Mouse (Mus musculus) neural tube, embryonic 12.5 days (tissue): ENCODE data around the gene Myo5c. TPM values are rescaled to one million over a fixed set of nuclear protein-coding genes. Genes with fewer than 3 reads are reported as not detected.
A peak's percentile ranks its signal among the peaks of the same experiment; 100 is the strongest.

Experiments used
- ATAC-seq: fragments of 200-750 bp; cut with Nextera tagmentation; 2 replicates; pipeline ENCODE4 v1.8.0; 2017; ENCODE audit warnings: low read depth, mild to moderate bottlenecking, moderate TSS enrichment, moderate library complexity; ENCODE audit not compliant: low FRiP score
- H3K27ac ChIP-seq: fragments of 300-500 bp; sonication (generic); 2 replicates; pipeline ENCODE4 v1.5.1; 2016
- H3K27me3 ChIP-seq: fragments of 300-500 bp; sonication (generic); replicated peaks from 2 replicates; pipeline ENCODE4 v1.6.1; 2016; ENCODE audit warnings: mild to moderate bottlenecking
- H3K36me3 ChIP-seq: fragments of 300-500 bp; sonication (generic); 2 replicates; pipeline ENCODE4 v1.6.1; 2016; ENCODE audit warnings: mild to moderate bottlenecking
- H3K4me1 ChIP-seq: fragments of 300-500 bp; sonication (generic); 2 replicates; pipeline ENCODE4 v1.6.1; 2016
- H3K4me2 ChIP-seq: fragments of 300-500 bp; sonication (generic); replicated peaks from 2 replicates; pipeline ENCODE4 v1.6.1; 2016; ENCODE audit warnings: mild to moderate bottlenecking
- H3K4me3 ChIP-seq: fragments of 300-500 bp; sonication (generic); 2 replicates; pipeline ENCODE4 v1.5.1; 2016
- H3K9ac ChIP-seq: fragments of 300-500 bp; sonication (generic); 2 replicates; pipeline ENCODE4 v1.6.1; 2016; ENCODE audit warnings: mild to moderate bottlenecking
- H3K9me3 ChIP-seq: fragments of 300-500 bp; sonication (generic); 2 replicates; pipeline ENCODE4 v1.6.1; 2016; ENCODE audit warnings: mild to moderate bottlenecking
- WGBS: fragments of 180-500 bp; shearing (Covaris S2); methylation state at CpG from one replicate; pipeline ENCODE4 v1.1.7; 2016; 5-methylcytosine and 5-hydroxymethylcytosine counted together
- polyA plus RNA-seq: library from polyadenylated mRNA; unstranded; fragments of >200 nt; fragmentation: Nextera tagmentation; extraction: Ambion mirVana; gene quantifications from 2 replicates; pipeline ENCODE4 v1.2.1, GENCODE M21; 2016

The Myo5c gene
- 0.32 TPM in 2 replicates for polyA plus RNA-seq

DNA sequence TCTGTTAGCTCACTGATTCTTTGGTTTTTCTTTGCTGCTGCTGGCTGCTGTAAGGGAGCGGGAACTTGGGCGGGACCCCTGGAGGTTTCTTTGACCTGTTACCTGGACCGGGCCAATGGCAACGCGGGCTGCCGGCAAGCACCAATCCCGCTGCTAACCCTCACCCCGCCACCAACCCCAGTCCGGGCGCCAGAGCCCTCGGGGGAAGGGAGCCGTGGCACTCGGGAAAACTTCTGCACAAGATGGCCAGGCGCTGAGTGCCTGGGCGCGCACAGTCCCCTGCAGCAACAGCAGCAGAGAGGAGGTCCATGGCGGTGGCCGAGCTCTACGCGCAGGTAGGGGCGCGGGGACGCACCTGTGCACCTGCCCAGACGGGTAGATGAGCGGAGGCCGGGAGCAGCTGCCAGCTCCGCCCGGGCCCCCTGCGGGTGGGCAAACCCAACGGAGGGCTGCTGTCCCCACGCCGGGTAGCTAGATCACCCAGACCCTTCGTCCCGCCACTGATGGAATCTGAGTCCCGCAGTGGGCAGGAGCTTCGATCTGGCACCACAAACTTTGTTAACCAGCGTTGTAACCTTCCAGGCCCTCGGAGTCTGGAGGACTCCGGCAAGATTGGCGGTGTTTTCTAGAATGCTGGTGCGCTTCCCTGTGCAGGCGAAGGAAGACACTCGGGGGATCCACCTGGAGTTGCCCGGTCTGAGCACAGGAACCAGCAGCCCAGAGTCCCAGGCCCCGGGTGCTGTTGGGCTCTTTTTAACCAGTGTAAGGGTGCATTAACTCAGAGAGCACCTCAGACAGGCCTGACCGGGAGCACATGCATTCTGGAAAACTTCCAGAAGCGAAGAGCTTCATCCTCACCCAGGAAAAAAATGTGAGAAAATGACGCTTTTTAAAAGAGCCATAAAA, at the start of gene Myo5c:
Gene Myo5c, plus strand, starts transcription at position 180 of the 906 bp plus-strand sequence.
- WGBS = 3% methylated on average over 48 of the region's 48 CpGs
- H3K4me3 ChIP-seq = peak within 1 kb of the TSS; percentile 37
- no peaks in the 10 kb centered on the region for H3K36me3 ChIP-seq
- ATAC-seq = peak; percentile 39; the same call in 1 of the 2 replicates
- no peak within 1 kb of the TSS for H3K27ac ChIP-seq
- 0 out of 2 replicates have a peak within 1 kb of the TSS, but pooled peaks have one; percentile 38 for H3K9ac ChIP-seq
- no peaks in the 10 kb centered on the region for H3K9me3 ChIP-seq
- H3K27me3 ChIP-seq = peaks cover 32% of the 10 kb centered on the region
- peaks cover 9% of the 10 kb centered on the region for H3K4me1 ChIP-seq
- peak within 1 kb of the TSS; percentile 76 for H3K4me2 ChIP-seq

GRCm38 (mm10) chr9:75187646-75188260, 44.1 kb upstream of the Myo5c start:
- Histone ChIP-seq H3K36me3 (peaks cover 53% of the 10 kb centered on the region), H3K9ac (no peak overlapping the region), H3K27me3 (no peaks in the 10 kb centered on the region), H3K4me2 (no peak overlapping the region), H3K9me3 (no peaks in the 10 kb centered on the region), H3K4me3 (no peak overlapping the region), H3K4me1 (no peaks in the 10 kb centered on the region), H3K27ac (no peak overlapping the region)
- WGBS = 90% methylated on average over 3 of the region's 3 CpGs
- no peak for ATAC-seq

GRCm38 (mm10) chr9:75193858-75194257, 38.0 kb upstream of the Myo5c start:
- H3K4me3 ChIP-seq = no peak overlapping the region
- peaks cover 31% of the 10 kb centered on the region; the same call in 1 of the 2 replicates for H3K36me3 ChIP-seq
- no peak overlapping the region for H3K4me2 ChIP-seq
- no peak for ATAC-seq
- H3K9ac ChIP-seq = no peak overlapping the region
- H3K27ac ChIP-seq = no peak overlapping the region
- H3K9me3 ChIP-seq = no peaks in the 10 kb centered on the region
- no peaks in the 10 kb centered on the region for H3K27me3 ChIP-seq
- WGBS = 57% methylated on average over 4 of the region's 4 CpGs
- H3K4me1 ChIP-seq = no peaks in the 10 kb centered on the region

DNA sequence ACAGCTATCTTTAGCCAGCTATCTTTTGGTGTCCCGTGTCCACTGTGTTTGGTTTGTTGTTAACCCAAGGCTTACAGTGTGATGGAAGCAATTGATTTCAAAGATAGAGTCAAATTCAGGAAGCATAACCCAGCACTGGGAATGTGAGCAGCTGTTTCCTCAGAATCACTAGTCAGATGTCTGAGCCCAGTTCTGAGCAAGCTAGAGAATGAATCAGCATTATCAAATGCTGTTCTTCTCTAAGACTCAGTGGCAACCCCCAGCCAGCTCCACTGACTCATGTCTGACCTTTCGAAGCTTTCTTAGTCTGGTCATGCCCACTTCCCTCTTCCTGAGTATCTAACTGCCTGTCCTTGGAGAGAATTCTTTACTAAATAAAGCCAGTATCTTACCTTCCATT, 35.5 kb upstream of the Myo5c start:
- H3K4me3 ChIP-seq = no peak overlapping the region
- H3K9ac ChIP-seq = no peak overlapping the region
- no peak for ATAC-seq
- peaks cover 36% of the 10 kb centered on the region for H3K36me3 ChIP-seq
- no peaks in the 10 kb centered on the region for H3K9me3 ChIP-seq
- no peak overlapping the region for H3K4me2 ChIP-seq
- H3K27ac ChIP-seq = no peak overlapping the region
- no peaks in the 10 kb centered on the region for H3K27me3 ChIP-seq
- H3K4me1 ChIP-seq = no peaks in the 10 kb centered on the region
- WGBS = 71% methylated on average over 2 of the region's 2 CpGs

- Histone ChIP-seq H3K4me1 (no peaks in the 10 kb centered on the region), H3K27me3 (no peaks in the 10 kb centered on the region), H3K36me3 (peaks cover 45% of the 10 kb centered on the region), H3K9ac (no peak overlapping the region), H3K4me3 (no peak overlapping the region), H3K9me3 (no peaks in the 10 kb centered on the region), H3K27ac (no peak overlapping the region), H3K4me2 (no peak overlapping the region)
- WGBS = 58% methylated on average over 6 of the region's 6 CpGs
- no peak for ATAC-seq
Observed at GRCm38 (mm10) chr9:75197297-75197696, 34.5 kb upstream of the Myo5c start.

- WGBS = 100% methylated on average over 1 of the region's 1 CpGs
- no peaks in the 10 kb centered on the region for H3K4me1 ChIP-seq
Observed at GRCm38 (mm10) chr9:75201506-75201905, 30.3 kb upstream of the Myo5c start.

DNA sequence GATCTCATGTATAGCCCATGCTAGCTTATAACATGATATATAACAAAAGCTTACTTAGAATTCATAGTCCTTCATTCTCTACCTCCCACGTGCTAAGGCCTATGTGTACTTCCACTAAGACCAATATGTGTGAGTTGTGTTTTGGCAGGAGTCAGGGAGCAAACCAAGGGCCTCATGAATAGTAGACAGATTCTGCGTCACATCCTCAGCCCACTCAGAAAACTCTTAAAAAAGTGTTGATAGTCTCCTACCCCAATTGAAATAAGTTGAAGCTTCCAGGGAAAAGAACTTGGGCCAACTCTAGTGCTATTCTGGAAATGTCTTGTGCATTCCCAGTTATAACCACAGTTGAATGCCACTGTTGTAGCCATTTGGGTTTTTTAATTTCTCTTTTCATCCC, 29.8 kb upstream of the Myo5c start:
- H3K27me3 ChIP-seq = no peaks in the 10 kb centered on the region
- H3K27ac ChIP-seq = no peak overlapping the region
- no peaks in the 10 kb centered on the region for H3K9me3 ChIP-seq
- H3K36me3 ChIP-seq = peaks cover 59% of the 10 kb centered on the region
- no peak overlapping the region for H3K4me3 ChIP-seq
- no peaks in the 10 kb centered on the region for H3K4me1 ChIP-seq
- no peak overlapping the region for H3K9ac ChIP-seq
- ATAC-seq = no peak
- 97% methylated on average over 2 of the region's 2 CpGs for WGBS
- no peak overlapping the region for H3K4me2 ChIP-seq

More at GRCm38 (mm10) chr9:75201506-75201905, 30.3 kb upstream of the Myo5c start:
- no peak for ATAC-seq
- H3K4me2 ChIP-seq = no peak overlapping the region
- no peak overlapping the region for H3K9ac ChIP-seq
- no peak overlapping the region for H3K4me3 ChIP-seq
- H3K27ac ChIP-seq = no peak overlapping the region
- no peaks in the 10 kb centered on the region for H3K9me3 ChIP-seq
- H3K36me3 ChIP-seq = peaks cover 59% of the 10 kb centered on the region
- no peaks in the 10 kb centered on the region for H3K27me3 ChIP-seq

DNA sequence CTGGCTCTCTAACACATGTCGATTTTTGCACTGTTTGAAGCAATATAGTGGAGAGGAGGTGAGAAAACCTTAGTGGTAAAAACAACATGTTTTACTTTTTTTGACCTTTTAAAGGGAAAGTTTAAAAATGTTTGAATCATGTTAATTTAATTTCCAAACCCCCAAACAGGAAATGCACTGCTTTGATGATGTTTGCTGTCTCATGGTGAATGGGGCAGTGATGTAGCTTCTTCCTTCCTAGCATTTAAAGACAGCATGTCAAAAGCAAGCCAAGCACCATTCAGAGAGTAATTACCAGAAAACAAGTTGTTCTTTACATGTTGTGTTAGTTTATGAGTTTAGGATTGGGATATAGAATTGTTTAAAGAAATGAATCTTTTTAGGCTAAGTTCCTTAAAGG, 22.6 kb upstream of the Myo5c start:
- Histone ChIP-seq H3K4me1 (no peaks in the 10 kb centered on the region), H3K27me3 (no peaks in the 10 kb centered on the region), H3K27ac (no peak overlapping the region), H3K9me3 (no peaks in the 10 kb centered on the region), H3K4me2 (no peak overlapping the region), H3K36me3 (peaks cover 52% of the 10 kb centered on the region), H3K9ac (no peak overlapping the region), H3K4me3 (no peak overlapping the region)
- no peak for ATAC-seq
- WGBS = 81% methylated on average over 1 of the region's 1 CpGs

GRCm38 (mm10) chr9:75210269-75210668, 21.6 kb upstream of the Myo5c start:
- no peak for ATAC-seq
- Histone ChIP-seq H3K27ac (no peak overlapping the region), H3K4me1 (no peaks in the 10 kb centered on the region), H3K27me3 (no peaks in the 10 kb centered on the region), H3K9ac (no peak overlapping the region), H3K36me3 (peaks cover 52% of the 10 kb centered on the region), H3K4me2 (no peak overlapping the region), H3K4me3 (no peak overlapping the region), H3K9me3 (no peaks in the 10 kb centered on the region)
- 73% methylated on average over 2 of the region's 2 CpGs for WGBS

DNA sequence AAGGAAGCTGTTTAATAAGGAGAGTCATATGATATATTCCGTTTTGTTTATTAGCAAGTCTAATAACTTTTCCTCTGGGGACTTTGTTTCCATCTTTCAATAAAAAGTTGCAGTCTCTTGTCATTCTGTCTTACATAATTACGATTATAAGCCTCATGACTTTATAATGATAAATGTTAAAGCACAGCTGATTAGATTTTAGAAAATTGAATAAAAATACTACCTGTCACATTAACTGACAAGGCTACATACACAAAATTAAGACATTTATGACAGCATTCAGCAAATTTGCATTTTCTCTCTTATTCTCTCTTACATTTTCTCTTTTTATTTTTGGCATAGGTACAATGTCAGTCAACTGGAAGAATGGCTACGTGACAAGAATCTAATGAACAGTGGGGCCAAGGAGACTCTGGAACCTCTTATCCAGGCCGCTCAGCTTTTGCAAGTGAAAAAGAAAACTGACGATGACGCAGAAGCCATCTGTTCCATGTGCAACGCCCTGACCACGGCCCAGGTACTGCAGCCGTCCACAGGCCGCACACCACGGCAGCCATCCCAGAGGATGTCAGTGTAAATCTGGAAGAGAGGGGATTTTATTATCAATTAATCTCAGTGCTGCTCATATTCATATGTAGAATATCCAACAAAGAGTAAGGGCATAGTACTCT, 16.9 kb upstream of the Myo5c start:
- Histone ChIP-seq H3K4me3 (no peak overlapping the region), H3K36me3 (peaks cover 63% of the 10 kb centered on the region)
- WGBS = 90% methylated on average over 11 of the region's 11 CpGs

DNA sequence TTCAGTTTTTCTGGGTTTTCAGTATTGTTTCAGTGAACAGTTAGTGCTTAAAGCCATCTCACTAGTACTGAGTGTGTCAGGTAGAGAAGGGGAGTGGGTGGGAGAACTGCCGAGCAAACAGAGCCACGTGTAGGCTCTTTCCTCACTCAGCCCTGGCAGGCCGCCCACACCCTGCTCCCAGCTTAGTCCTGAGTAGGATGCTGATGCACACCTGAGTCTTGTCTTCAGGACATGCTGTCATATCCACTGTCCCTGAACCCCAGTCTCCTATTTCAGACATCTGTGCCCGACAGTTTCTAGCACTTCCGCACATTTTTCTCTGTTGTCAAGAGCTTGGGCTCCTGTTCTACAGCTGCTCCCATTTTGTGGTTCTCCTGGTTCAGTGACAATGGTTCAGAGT, 11.9 kb upstream of the Myo5c start:
- WGBS = 90% methylated on average over 5 of the region's 5 CpGs
- Histone ChIP-seq H3K27ac (no peak overlapping the region), H3K4me2 (no peak overlapping the region), H3K4me3 (no peak overlapping the region), H3K9ac (no peak overlapping the region), H3K27me3 (no peaks in the 10 kb centered on the region), H3K4me1 (no peaks in the 10 kb centered on the region), H3K36me3 (peaks cover 39% of the 10 kb centered on the region), H3K9me3 (no peaks in the 10 kb centered on the region)
- no peak for ATAC-seq

More for the DNA sequence above, 16.9 kb upstream of the Myo5c start:
- H3K27ac ChIP-seq = no peak overlapping the region
- H3K9me3 ChIP-seq = no peaks in the 10 kb centered on the region
- H3K9ac ChIP-seq = no peak overlapping the region
- H3K4me1 ChIP-seq = no peaks in the 10 kb centered on the region
- no peak for ATAC-seq
- no peak overlapping the region for H3K4me2 ChIP-seq
- no peaks in the 10 kb centered on the region for H3K27me3 ChIP-seq
